Mouse (Mus musculus) liver, postnatal 0 days (tissue): ENCODE measurements around the gene Dnajc5. TPM values are rescaled to one million over a fixed set of nuclear protein-coding genes. Genes with fewer than 3 reads are reported as not detected.

ENCODE experiments used
- ATAC-seq: fragments of 200-750 bp; cut with Nextera tagmentation; 2 replicates; pipeline ENCODE4 v1.8.0; 2017; ENCODE audit warnings: mild to moderate bottlenecking, moderate library complexity
- DNase-seq: peaks from one replicate; pipeline ENCODE4 v3.0.0-alpha.2; 2016
- H3K27ac ChIP-seq: fragments of 300-500 bp; sonication (generic); 2 replicates; pipeline ENCODE4 v1.5.1; 2014; ENCODE audit warnings: antibody characterized with exemption, moderate library complexity, mild to moderate bottlenecking, low read depth
- H3K27me3 ChIP-seq: fragments of 300-500 bp; sonication (generic); 2 replicates; pipeline ENCODE4 v1.6.1; 2014; ENCODE audit warnings: low read length, control low read depth, mixed read lengths; ENCODE audit not compliant: insufficient read depth
- H3K36me3 ChIP-seq: fragments of 300-500 bp; sonication (generic); replicated peaks from 2 replicates; pipeline ENCODE4 v1.6.1; 2014; ENCODE audit warnings: mild to moderate bottlenecking, control low read depth, low read length, moderate library complexity, mixed read lengths; ENCODE audit not compliant: insufficient read depth
- H3K4me1 ChIP-seq: fragments of 300-500 bp; sonication (generic); 2 replicates; pipeline ENCODE4 v1.6.1; 2014; ENCODE audit warnings: antibody characterized with exemption, mild to moderate bottlenecking, control low read depth; ENCODE audit not compliant: insufficient read depth
- H3K4me2 ChIP-seq: fragments of 300-500 bp; sonication (generic); 2 replicates; pipeline ENCODE4 v1.6.1; 2014; ENCODE audit warnings: low read depth, mild to moderate bottlenecking, low read length, moderate library complexity, mixed read lengths
- H3K4me3 ChIP-seq: fragments of 300-500 bp; sonication (generic); 2 replicates; pipeline ENCODE4 v1.5.1; 2014; ENCODE audit warnings: low read depth, low read length
- H3K9ac ChIP-seq: fragments of 300-500 bp; sonication (generic); replicated peaks from 2 replicates; pipeline ENCODE4 v1.6.1; 2014; ENCODE audit warnings: mild to moderate bottlenecking, moderate library complexity
- H3K9me3 ChIP-seq: fragments of 300-500 bp; sonication (generic); 2 replicates; pipeline ENCODE4 v1.6.1; 2016; ENCODE audit warnings: mild to moderate bottlenecking, control low read depth, low read length, mixed read lengths
- CTCF ChIP-seq: sonication (generic); IDR thresholded peaks from 2 replicates; pipeline ENCODE4 v1.5.1; 2016; ENCODE audit warnings: antibody characterized with exemption, low read depth
- EP300 ChIP-seq: IDR thresholded peaks from 2 replicates; pipeline ENCODE4 v1.6.1; 2016; ENCODE audit warnings: antibody characterized with exemption, low read depth, mild to moderate bottlenecking
- WGBS: fragments of 180-500 bp; shearing (Covaris S2); extraction: QIAGEN DNeasy Blood & Tissue Kit; methylation state at CpG from one replicate; pipeline ENCODE4 v1.1.7; 2014; ENCODE audit not compliant: insufficient replicate concordance; 5-methylcytosine and 5-hydroxymethylcytosine counted together
- polyA plus RNA-seq: library from polyadenylated mRNA; unstranded; fragments of >200 nt; fragmentation: Nextera tagmentation; extraction: Ambion mirVana; gene quantifications from 2 replicates; pipeline ENCODE4 v1.2.1, GENCODE M21; 2015

Dnajc5 gene
- polyA plus RNA-seq, 1 experiment from 2014 or later, result 24.7 TPM

DNA sequence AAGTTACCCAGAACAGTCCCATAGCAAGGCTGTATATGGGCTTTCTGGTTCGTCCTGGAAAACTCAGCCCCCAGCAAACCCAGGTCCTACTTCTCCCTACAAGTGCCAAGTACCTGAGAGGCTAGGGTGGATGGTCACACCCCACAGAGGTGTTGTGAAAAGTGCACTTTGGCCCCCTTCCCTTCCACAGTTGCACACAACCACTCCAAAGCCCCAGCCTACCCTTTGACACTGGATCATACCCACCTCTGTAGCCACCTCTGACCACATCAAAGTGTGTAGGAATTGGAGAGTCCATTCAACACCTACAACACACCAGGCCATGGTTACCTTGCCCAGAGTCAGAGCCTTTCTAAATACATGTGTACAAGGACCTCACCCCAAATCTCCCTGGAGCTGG is 62.7 kb downstream of the Dnajc5 start:
- H3K9ac ChIP-seq, result no peak overlapping the region

DNA sequence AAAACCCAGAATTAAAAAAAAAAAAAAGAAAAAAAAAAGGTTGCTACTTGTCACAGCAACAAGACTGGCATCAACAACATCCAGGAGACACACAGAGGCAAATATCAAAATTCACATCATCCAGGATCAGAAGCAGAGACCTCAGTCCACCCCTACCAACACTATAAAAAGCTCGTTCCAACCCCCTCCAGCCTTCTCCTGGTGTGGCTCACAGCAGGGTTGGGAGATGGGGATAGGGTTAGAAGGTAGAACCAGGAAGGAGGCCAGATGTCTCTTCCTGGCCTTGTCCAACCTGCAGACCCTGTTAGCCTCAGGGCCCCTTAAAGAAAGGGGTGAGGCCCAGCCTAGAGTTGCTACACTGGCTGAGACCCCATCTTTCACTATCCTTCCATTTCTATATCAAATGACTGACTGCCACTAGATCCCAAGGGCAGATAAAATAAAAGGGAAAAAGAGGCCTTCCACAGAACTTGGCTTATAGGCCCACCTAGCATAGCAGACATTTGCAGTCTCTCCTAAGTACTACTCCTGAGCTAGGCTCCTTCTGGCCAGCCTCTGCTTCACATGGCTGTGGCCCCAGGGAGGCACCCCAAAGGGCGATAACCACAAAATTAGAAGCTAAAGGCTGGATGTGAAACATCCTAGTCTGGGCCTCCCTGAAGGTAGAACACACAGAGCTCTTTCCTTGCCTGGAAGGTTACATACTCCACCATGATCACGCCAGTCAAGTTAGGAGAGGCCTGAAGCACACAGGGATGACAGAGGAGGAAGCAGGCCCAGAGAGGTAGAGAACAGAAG is 63.4 kb downstream of the Dnajc5 start:
- Histone ChIP-seq H3K4me3 (no peak overlapping the region), H3K36me3 (peaks cover 39% of the 10 kb centered on the region), H3K9ac (no peak overlapping the region; the same call in 1 of the 2 replicates), H3K4me1 (peaks cover 32% of the 10 kb centered on the region), H3K27ac (peak overlapping the region; percentile 66), H3K9me3 (no peaks in the 10 kb centered on the region), H3K27me3 (no peaks in the 10 kb centered on the region), H3K4me2 (no peak overlapping the region)
- DNase-seq (peak; percentile 8), ATAC-seq (no peak)
- 79% methylated on average over 3 of the region's 3 CpGs for WGBS
- TF ChIP-seq CTCF (no peak), EP300 (no peak)

More for the DNA sequence above, 62.7 kb downstream of the Dnajc5 start:
- Histone ChIP-seq H3K27ac (peak overlapping the region; percentile 66), H3K4me1 (peaks cover 39% of the 10 kb centered on the region), H3K27me3 (no peaks in the 10 kb centered on the region), H3K4me3 (no peak overlapping the region), H3K36me3 (peaks cover 32% of the 10 kb centered on the region), H3K4me2 (no peak overlapping the region), H3K9me3 (no peaks in the 10 kb centered on the region)
- DNase-seq, result peak; percentile 54
- ATAC-seq, result peak; percentile 48
- TF ChIP-seq EP300 (no peak), CTCF (no peak)
- WGBS, result 81% methylated on average over 1 of the region's 1 CpGs

DNA sequence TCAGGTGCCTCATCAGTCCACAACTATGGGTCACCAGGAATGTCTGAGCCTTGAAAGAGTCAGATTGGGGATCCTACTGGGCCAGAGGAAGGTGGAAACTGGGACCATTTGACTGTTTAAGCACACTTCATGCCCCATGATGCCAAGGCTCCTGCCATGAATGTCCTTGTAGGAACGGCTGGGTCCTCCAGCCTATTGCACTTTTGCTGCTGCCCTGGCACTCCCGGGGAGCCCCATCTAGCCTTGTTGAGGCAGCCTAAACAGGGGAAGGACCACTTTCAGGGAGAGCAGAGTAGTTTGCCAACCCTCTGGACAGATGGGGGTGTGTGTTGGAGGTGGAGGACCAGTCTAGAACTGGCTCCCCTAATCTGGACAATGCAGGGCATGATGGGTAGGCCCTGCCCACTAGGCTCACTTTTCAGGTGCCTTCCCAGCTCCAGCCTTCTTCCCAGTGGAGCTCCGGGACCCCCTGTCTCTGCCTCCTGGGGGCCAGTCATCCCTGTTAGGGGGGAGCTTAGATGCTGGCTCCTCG is 64.2 kb downstream of the Dnajc5 start, which contains the start of gene Uckl1:
Gene Uckl1 (minus strand): TSS at position 482 of the 532 bp plus-strand sequence.
- ATAC-seq (no peak), DNase-seq (peak; percentile 12)
- TF ChIP-seq CTCF, result no peak
- TF ChIP-seq EP300, result no peak
- Histone ChIP-seq H3K27me3 (no peaks in the 10 kb centered on the region), H3K36me3 (peaks cover 42% of the 10 kb centered on the region), H3K4me1 (peaks cover 24% of the 10 kb centered on the region), H3K4me3 (no peak within 1 kb of the TSS), H3K4me2 (no peak within 1 kb of the TSS), H3K9ac (no peak within 1 kb of the TSS; the same call in 1 of the 2 replicates), H3K9me3 (no peaks in the 10 kb centered on the region), H3K27ac (no peak within 1 kb of the TSS; the same call in 1 of the 2 replicates)
- 83% methylated on average over 4 of the region's 4 CpGs for WGBS

DNA sequence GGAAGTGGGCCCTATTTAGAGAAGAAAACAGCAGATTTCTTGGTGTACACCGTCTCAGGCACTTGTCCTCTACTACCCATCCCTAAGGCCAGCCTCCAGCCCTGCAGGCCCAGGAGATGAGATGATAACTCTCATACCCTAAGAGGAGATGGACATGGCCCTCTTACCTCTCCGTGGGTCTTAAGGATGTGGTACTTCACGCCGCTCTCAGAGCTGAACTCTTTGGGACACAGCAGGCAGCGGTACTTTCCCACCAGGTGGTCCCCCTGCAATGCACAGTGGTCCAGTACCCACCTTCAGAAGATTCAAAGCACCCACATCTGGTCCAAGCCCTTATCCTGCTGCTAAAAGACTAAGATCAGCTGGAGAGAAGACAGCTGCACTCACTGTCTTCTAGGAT is 65.2 kb downstream of the Dnajc5 start:
- H3K27ac ChIP-seq, result no peak overlapping the region
- H3K36me3 ChIP-seq, result peaks cover 46% of the 10 kb centered on the region
- ATAC-seq (no peak), DNase-seq (no peak)
- no peaks in the 10 kb centered on the region for H3K9me3 ChIP-seq
- H3K4me3 ChIP-seq, result no peak overlapping the region
- WGBS, result 84% methylated on average over 5 of the region's 5 CpGs
- no peaks in the 10 kb centered on the region for H3K27me3 ChIP-seq
- no peak overlapping the region for H3K4me2 ChIP-seq
- peaks cover 15% of the 10 kb centered on the region for H3K4me1 ChIP-seq
- no peak overlapping the region for H3K9ac ChIP-seq
- TF ChIP-seq CTCF, result no peak
- TF ChIP-seq EP300, result no peak

DNA sequence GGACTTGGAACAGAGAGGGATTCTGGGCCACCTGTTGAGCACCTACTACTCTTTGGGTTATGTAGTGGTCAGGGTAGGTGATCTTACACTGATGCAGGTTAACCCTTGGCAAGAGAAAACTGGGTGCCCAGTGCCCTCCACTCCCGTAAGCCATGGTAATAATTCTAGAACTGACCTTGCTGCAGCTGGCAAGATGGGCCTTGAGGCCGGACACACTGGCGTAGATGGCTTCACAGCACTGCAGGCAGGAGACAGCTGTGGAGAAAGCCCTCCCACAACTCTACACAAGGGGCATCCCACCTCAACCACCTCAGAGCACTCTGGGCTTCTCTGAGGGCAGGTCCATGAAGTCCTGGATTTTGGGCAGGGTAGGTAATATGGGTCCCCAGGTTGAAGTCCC is 65.8 kb downstream of the Dnajc5 start:
- Histone ChIP-seq H3K4me1 (peaks cover 15% of the 10 kb centered on the region), H3K27ac (no peak overlapping the region), H3K9ac (no peak overlapping the region), H3K9me3 (no peaks in the 10 kb centered on the region), H3K36me3 (peaks cover 46% of the 10 kb centered on the region), H3K4me3 (no peak overlapping the region), H3K4me2 (no peak overlapping the region), H3K27me3 (no peaks in the 10 kb centered on the region)
- WGBS, result 87% methylated on average over 3 of the region's 3 CpGs
- ATAC-seq, result no peak
- DNase-seq, result peak; percentile 8
- TF ChIP-seq EP300, result no peak
- TF ChIP-seq CTCF, result no peak

DNA sequence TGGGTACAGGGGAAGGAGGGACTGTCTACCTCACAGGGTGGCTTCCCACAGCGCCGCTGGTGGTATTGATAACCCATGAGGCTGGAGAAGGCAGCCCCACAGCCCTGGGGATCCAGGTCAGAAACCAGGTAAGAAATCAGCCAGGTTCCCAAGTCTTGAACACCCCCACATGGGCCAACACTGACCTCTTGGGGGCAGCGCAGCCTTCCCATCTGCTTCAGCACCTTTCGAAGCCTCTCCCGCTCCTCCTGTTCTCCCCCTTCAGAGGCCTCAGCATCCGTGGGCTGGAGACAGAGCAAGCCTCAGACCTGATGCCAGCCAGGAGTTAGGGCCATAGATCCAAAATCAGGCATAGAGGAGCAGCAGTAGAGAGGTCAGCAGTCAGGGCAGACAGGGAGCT is 67.5 kb downstream of the Dnajc5 start:
- no peaks in the 10 kb centered on the region for H3K27me3 ChIP-seq
- DNase-seq (peak; percentile 17), ATAC-seq (no peak)
- H3K4me2 ChIP-seq, result no peak overlapping the region
- peaks cover 12% of the 10 kb centered on the region for H3K4me1 ChIP-seq
- H3K4me3 ChIP-seq, result no peak overlapping the region
- H3K9me3 ChIP-seq, result no peaks in the 10 kb centered on the region
- H3K36me3 ChIP-seq, result peaks cover 46% of the 10 kb centered on the region
- H3K9ac ChIP-seq, result no peak overlapping the region
- H3K27ac ChIP-seq, result no peak overlapping the region
- TF ChIP-seq CTCF (peak; percentile 24), EP300 (no peak)
- 87% methylated on average over 6 of the region's 6 CpGs for WGBS
